Mouse (Mus musculus): ENCODE measurements around the gene Catspere2.

The Catspere2 gene

GRCm38 (mm10) chr1:178219166-178220077 lies 236.2 kb downstream of the Catspere2 start:
- no peak for DNase-seq

Data from thymus, postnatal 4 days (tissue).